Mouse (Mus musculus) neural tube, embryonic 15.5 days (tissue): Measurements from ENCODE around the gene Gm49342. TPM values are rescaled to one million over a fixed set of nuclear protein-coding genes. Genes with fewer than 3 reads are reported as not detected.

Source experiments
- ATAC-seq: fragments of 200-750 bp; cut with Nextera tagmentation; 2 replicates; pipeline ENCODE4 v1.8.0; 2017; ENCODE audit warnings: mild to moderate bottlenecking, moderate TSS enrichment, moderate library complexity; ENCODE audit not compliant: low FRiP score
- H3K27ac ChIP-seq: fragments of 300-500 bp; sonication (generic); replicated peaks from 2 replicates; pipeline ENCODE4 v1.5.1; 2015; ENCODE audit warnings: mild to moderate bottlenecking, inconsistent platforms
- H3K27me3 ChIP-seq: fragments of 300-500 bp; sonication (generic); replicated peaks from 2 replicates; pipeline ENCODE4 v1.6.1; 2015; ENCODE audit warnings: inconsistent platforms
- H3K36me3 ChIP-seq: fragments of 300-500 bp; sonication (generic); 2 replicates; pipeline ENCODE4 v1.6.1; 2015; ENCODE audit warnings: inconsistent platforms
- H3K4me1 ChIP-seq: fragments of 300-500 bp; sonication (generic); 2 replicates; pipeline ENCODE4 v1.6.1; 2015; ENCODE audit warnings: inconsistent platforms
- H3K4me2 ChIP-seq: fragments of 300-500 bp; sonication (generic); 2 replicates; pipeline ENCODE4 v1.6.1; 2015; ENCODE audit warnings: inconsistent platforms, mild to moderate bottlenecking, moderate library complexity
- H3K4me3 ChIP-seq: fragments of 300-500 bp; sonication (generic); replicated peaks from 2 replicates; pipeline ENCODE4 v1.5.1; 2015; ENCODE audit warnings: mild to moderate bottlenecking, inconsistent platforms
- H3K9ac ChIP-seq: fragments of 300-500 bp; sonication (generic); replicated peaks from 2 replicates; pipeline ENCODE4 v1.6.1; 2015; ENCODE audit warnings: mild to moderate bottlenecking, inconsistent platforms
- H3K9me3 ChIP-seq: fragments of 300-500 bp; sonication (generic); replicated peaks from 2 replicates; pipeline ENCODE4 v1.6.1; 2016; ENCODE audit warnings: inconsistent platforms
- WGBS: fragments of 180-500 bp; shearing (Covaris S2); methylation state at CpG from one replicate; pipeline ENCODE4 v1.1.7; 2015; ENCODE audit warnings: mixed read lengths; 5-methylcytosine and 5-hydroxymethylcytosine counted together
- polyA plus RNA-seq: library from polyadenylated mRNA; unstranded; fragments of >200 nt; fragmentation: Nextera tagmentation; extraction: Ambion mirVana; gene quantifications from 2 replicates; pipeline ENCODE4 v1.2.1, GENCODE M21; 2015

Gm49342 gene
- polyA plus RNA-seq, 1 experiment from 2014 or later, result not detected

DNA sequence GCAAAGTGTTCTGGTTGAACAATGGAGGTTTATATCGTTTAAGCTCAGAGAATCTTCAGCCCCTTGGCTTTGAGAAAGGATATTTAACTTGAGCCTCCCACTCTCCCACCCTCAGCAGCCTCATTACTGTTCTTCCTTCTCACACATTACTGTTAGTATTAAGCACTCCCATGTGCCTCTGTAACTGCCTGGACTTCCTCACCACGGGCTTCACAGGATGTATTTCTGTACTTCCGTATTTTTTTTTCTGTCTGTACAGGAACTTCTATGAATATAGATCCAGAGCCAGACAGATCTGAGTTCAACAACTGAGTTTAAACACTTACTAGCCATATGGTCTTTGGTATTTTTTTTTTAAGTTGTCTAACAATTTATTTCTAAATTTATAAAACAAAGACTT is 52.8 kb downstream of the Gm49342 start:
- H3K4me3 ChIP-seq, result no peak overlapping the region
- H3K27me3 ChIP-seq, result no peaks in the 10 kb centered on the region
- H3K9me3 ChIP-seq, result no peaks in the 10 kb centered on the region
- no peak overlapping the region for H3K27ac ChIP-seq
- H3K36me3 ChIP-seq, result no peaks in the 10 kb centered on the region
- H3K4me1 ChIP-seq, result no peaks in the 10 kb centered on the region
- no peak for ATAC-seq
- H3K4me2 ChIP-seq, result no peak overlapping the region
- no peak overlapping the region for H3K9ac ChIP-seq
- 75% methylated on average over 3 of the region's 3 CpGs for WGBS

GRCm38 (mm10) chr14:50997999-50998666 is 53.8 kb downstream of the Gm49342 start:
- WGBS, result 89% methylated on average over 2 of the region's 2 CpGs
- ATAC-seq, result no peak
- H3K36me3 ChIP-seq, result no peaks in the 10 kb centered on the region
- H3K9ac ChIP-seq, result no peak overlapping the region
- H3K9me3 ChIP-seq, result no peaks in the 10 kb centered on the region
- H3K4me1 ChIP-seq, result no peaks in the 10 kb centered on the region
- H3K27ac ChIP-seq, result no peak overlapping the region
- H3K27me3 ChIP-seq, result no peaks in the 10 kb centered on the region
- no peak overlapping the region for H3K4me2 ChIP-seq
- H3K4me3 ChIP-seq, result no peak overlapping the region

DNA sequence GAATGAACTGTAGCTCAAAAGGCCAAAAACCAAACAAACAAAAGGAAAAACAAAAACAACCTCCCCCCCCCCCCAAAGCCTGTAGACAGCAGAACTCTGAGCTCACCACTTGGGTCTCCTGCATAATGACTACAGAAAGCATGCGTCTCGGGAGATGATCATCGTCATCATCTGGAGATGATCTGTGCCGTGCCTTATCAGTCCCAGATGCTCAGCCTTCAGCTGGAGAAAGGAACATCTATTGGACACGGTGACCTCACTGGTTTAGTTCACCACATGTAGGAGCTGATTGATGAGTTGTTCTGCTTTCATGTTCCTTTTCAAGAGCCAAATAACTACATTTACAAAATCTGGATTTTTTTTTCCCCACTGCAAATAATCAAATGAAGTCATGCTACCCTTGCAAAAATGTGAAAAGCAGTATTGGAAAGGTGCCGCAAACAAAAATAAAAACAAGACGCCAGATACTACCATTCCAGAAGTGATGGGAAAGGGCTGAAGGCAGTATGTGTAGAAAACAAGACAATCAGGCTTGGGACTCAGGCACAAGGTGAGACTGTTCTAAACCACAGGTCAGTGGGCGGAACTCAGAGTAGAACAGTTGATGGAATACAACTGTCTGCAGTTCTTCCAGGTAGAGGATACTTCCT is 63.0 kb downstream of the Gm49342 start, which contains the start of gene Rnase10:
Gene Rnase10, plus strand, starts transcription at position 600 of the 650 bp plus-strand sequence.
- no peak within 1 kb of the TSS for H3K4me2 ChIP-seq
- H3K27ac ChIP-seq, result 0 out of 2 replicates have a peak within 1 kb of the TSS, but pooled peaks have one; percentile 3
- no peak within 1 kb of the TSS for H3K4me3 ChIP-seq
- no peak for ATAC-seq
- H3K36me3 ChIP-seq, result no peaks in the 10 kb centered on the region
- no peaks in the 10 kb centered on the region for H3K9me3 ChIP-seq
- WGBS, result 83% methylated on average over 8 of the region's 8 CpGs
- H3K27me3 ChIP-seq, result no peaks in the 10 kb centered on the region
- H3K9ac ChIP-seq, result no peak within 1 kb of the TSS
- H3K4me1 ChIP-seq, result no peaks in the 10 kb centered on the region

DNA sequence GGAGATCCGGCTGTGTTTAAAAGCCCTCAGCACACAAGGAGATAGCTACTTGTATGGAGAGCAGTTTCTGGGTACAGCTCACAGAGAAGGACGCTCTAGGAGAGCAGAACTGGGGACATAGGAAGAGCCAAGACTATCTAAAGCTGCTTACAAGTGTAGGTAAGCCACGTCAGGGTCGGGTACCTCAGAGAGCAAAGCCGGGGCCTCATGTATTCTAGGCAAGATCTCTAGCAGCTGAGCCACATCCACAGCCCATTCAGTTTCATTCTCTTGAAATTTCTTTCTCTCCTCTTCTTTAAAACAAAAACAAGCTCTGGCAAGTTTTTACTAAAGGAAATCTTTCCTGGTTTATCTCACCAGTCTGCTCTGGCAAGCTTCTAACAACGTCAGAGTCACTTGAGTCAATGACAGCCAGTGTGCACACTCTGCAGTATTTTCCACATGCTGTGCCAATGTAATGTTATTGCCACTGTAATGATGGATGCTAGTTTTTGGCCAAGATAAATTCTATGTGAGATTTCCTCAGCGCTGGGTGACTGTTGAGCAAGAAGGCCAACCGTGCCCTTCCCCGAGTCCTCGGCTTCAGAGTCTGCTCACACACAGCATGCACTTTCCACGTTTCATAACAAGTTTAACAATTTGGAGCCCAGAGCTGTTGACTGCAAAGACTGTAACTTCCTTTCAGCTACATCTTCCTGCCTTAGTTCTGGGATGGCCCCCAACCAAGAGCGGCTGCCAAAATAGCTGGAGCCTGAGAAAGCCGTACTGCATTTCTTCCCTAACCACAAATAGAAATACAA is 63.8 kb downstream of the Gm49342 start:
- Histone ChIP-seq H3K4me1 (no peaks in the 10 kb centered on the region), H3K9me3 (no peaks in the 10 kb centered on the region), H3K27ac (0 out of 2 replicates have a peak overlapping the region, but pooled peaks have one; percentile 3), H3K4me3 (no peak overlapping the region), H3K27me3 (no peaks in the 10 kb centered on the region), H3K4me2 (no peak overlapping the region), H3K9ac (no peak overlapping the region), H3K36me3 (no peaks in the 10 kb centered on the region)
- 81% methylated on average over 13 of the region's 13 CpGs for WGBS
- ATAC-seq, result no peak

GRCm38 (mm10) chr14:51008781-51009180 is 64.5 kb downstream of the Gm49342 start:
- no peak overlapping the region for H3K9ac ChIP-seq
- no peak overlapping the region for H3K4me3 ChIP-seq
- H3K9me3 ChIP-seq, result no peaks in the 10 kb centered on the region
- no peak for ATAC-seq
- H3K4me1 ChIP-seq, result no peaks in the 10 kb centered on the region
- WGBS, result 94% methylated on average over 4 of the region's 4 CpGs
- no peaks in the 10 kb centered on the region for H3K36me3 ChIP-seq
- no peak overlapping the region for H3K4me2 ChIP-seq
- no peak overlapping the region for H3K27ac ChIP-seq
- H3K27me3 ChIP-seq, result no peaks in the 10 kb centered on the region

GRCm38 (mm10) chr14:51009572-51009971 is 65.3 kb downstream of the Gm49342 start:
- H3K9me3 ChIP-seq, result no peaks in the 10 kb centered on the region
- WGBS, result 88% methylated on average over 6 of the region's 6 CpGs
- no peak overlapping the region for H3K27ac ChIP-seq
- H3K27me3 ChIP-seq, result no peaks in the 10 kb centered on the region
- H3K36me3 ChIP-seq, result no peaks in the 10 kb centered on the region
- no peaks in the 10 kb centered on the region for H3K4me1 ChIP-seq
- no peak overlapping the region for H3K9ac ChIP-seq
- ATAC-seq, result no peak
- H3K4me2 ChIP-seq, result no peak overlapping the region
- no peak overlapping the region for H3K4me3 ChIP-seq

Other genes starting within 250 kb of the Gm49342 start
- gene Olfr748, start 237.1 kb upstream of the Gm49342 start, polyA plus RNA-seq, result not detected in 2 replicates
- gene Olfr749, start 199.4 kb upstream of the Gm49342 start, polyA plus RNA-seq, result not detected in 2 replicates
- gene Ttc5, start 159.0 kb upstream of the Gm49342 start, polyA plus RNA-seq, result 114 and 119 TPM in 2 replicates
- gene Ccnb1ip1, start 136.8 kb upstream of the Gm49342 start, polyA plus RNA-seq, result not detected in 2 replicates
- 43.6 and 48.7 TPM in 2 replicates for gene Parp2, start 136.7 kb upstream of the Gm49342 start, polyA plus RNA-seq
- 3.1 and 4.0 TPM in 2 replicates for gene Tep1, start 74.0 kb upstream of the Gm49342 start, polyA plus RNA-seq
- gene Klhl33, start 47.0 kb upstream of the Gm49342 start, polyA plus RNA-seq, result 3.4 and 4.1 TPM in 2 replicates
- gene Osgep, start 19.6 kb upstream of the Gm49342 start, polyA plus RNA-seq, result 107 and 125 TPM in 2 replicates
- gene Apex1, start 19.5 kb upstream of the Gm49342 start, polyA plus RNA-seq, result 157 and 177 TPM in 2 replicates
- 98.6 and 99.7 TPM in 2 replicates for gene Pip4p1, start 13.7 kb upstream of the Gm49342 start, polyA plus RNA-seq
- gene Pnp, start 13.4 kb upstream of the Gm49342 start, polyA plus RNA-seq, result 20.5 and 36.3 TPM in 2 replicates
- 0.55 and 0.73 TPM in 2 replicates for gene Pnp2, start 11.5 kb downstream of the Gm49342 start, polyA plus RNA-seq
- gene Rnase10, start 63.2 kb downstream of the Gm49342 start, polyA plus RNA-seq, result 0.10 TPM in 1 of 2 replicates, not detected in the other
- not detected in 2 replicates for gene Rnase9, start 97.4 kb downstream of the Gm49342 start, polyA plus RNA-seq
- gene Rnase11, start 105.6 kb downstream of the Gm49342 start, polyA plus RNA-seq, result not detected in 2 replicates
- not detected in 2 replicates for gene Rnase12, start 113.1 kb downstream of the Gm49342 start, polyA plus RNA-seq
- not detected in 2 replicates for gene Olfr750, start 129.9 kb downstream of the Gm49342 start, polyA plus RNA-seq
- gene Rnase4, start 146.6 kb downstream of the Gm49342 start, polyA plus RNA-seq, result 18.6 and 30.0 TPM in 2 replicates
- gene Ang, start 146.6 kb downstream of the Gm49342 start, polyA plus RNA-seq, result 4.4 and 8.0 TPM in 2 replicates
- gene Eddm3b, start 169.9 kb downstream of the Gm49342 start, polyA plus RNA-seq, result not detected in 2 replicates
- gene Rnase6, start 179.4 kb downstream of the Gm49342 start, polyA plus RNA-seq, result 1.0 and 2.2 TPM in 2 replicates
- 1.1 and 1.5 TPM in 2 replicates for gene Rnase1, start 202.3 kb downstream of the Gm49342 start, polyA plus RNA-seq
- gene Rnase2b, start 217.7 kb downstream of the Gm49342 start, polyA plus RNA-seq, result not detected in 2 replicates